9 mouse cellular contexts compared by ENCODE assay signal in the genomic region with DNA sequence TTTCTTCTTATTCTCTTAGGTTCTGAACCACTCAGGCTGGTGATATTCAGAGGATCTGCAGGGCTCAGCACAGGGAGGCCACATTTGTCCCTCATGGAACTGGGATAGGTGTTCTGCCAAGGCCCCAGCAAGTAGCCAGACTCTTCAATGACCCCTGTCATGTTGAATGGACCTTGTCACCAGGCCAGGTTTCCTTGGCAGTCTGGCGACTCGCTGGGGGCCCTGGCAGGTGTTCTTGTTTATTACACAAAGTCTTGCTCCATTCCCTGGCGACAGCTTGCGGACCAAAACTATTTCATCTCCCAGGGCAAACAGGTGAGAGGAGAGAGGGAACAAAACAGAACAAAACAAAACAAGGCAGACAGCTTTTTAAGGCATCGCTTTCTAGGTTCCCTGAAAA. TPM values are rescaled to one million over a fixed set of nuclear protein-coding genes. Genes with fewer than 3 reads are reported as not detected.
A peak's percentile ranks its signal among the peaks of the same experiment; 100 is the strongest.
DNase-seq lines count a peak whose midpoint lies in the region; ATAC-seq and TF ChIP-seq lines count a peak whose summit lies in the region.
"Had no signal": no experiment of that assay in that cellular context is flagged by ENCODE, and none has a peak within 500 bp of the region (broad histone marks: within the 10 kb centered on the region; RNA-seq: fewer than 3 reads in every experiment).

No protein-coding gene starts in this region.

- H3K9ac ChIP-seq in heart, embryonic 11.5 days (ENCODE audit: low read depth, low read length), result no peak overlapping the region

- no peaks in the 10 kb centered on the region for H3K4me1 ChIP-seq in heart, embryonic 11.5 days (ENCODE audit: control insufficient read depth, insufficient read depth, low read length)
- no peaks in the 10 kb centered on the region for H3K4me1 ChIP-seq in thymus, adult 2 months (replicated peaks; ENCODE audit: control insufficient read depth, insufficient read depth, low read length)

- H3K27me3 ChIP-seq in heart, embryonic 11.5 days (ENCODE audit: control insufficient read depth, insufficient read depth, low read length), result no peaks in the 10 kb centered on the region
- H3K27me3 ChIP-seq in thymus, adult 2 months (ENCODE audit: control insufficient read depth, insufficient read depth, low read length), result no peaks in the 10 kb centered on the region
- H3K27me3 ChIP-seq: CH12.LX had no signal

- WGBS in heart, embryonic 11.5 days (ENCODE audit: insufficient replicate concordance), result 68% methylated on average over 5 of the region's 5 CpGs
- WGBS in thymus, adult 2 months, result 93% methylated on average over 5 of the region's 5 CpGs

- ATAC-seq in heart, embryonic 11.5 days (replicated peaks; ENCODE audit: insufficient number of reproducible peaks, low FRiP score, low TSS enrichment), result no peak

- DNase-seq in heart, adult 18-20 months, result peak; percentile 87 to 89
- peak; percentile 80 for DNase-seq in adrenal gland, postnatal 10 days
- peak; percentile 70 to 74 for DNase-seq in cerebellum, postnatal 36 days
- peak; percentile 52 for DNase-seq in kidney, postnatal 14 days
- DNase-seq in lung, adult 18-20 months, result peak; percentile 72 to 82
- no peak for DNase-seq in urinary bladder, postnatal 10 days (ENCODE audit: low spot score)
- DNase-seq in thymus, adult 2 months, result no peak

- H3K4me2 ChIP-seq in heart, embryonic 11.5 days, result no peak overlapping the region

- TF ChIP-seq POLR2A in thymus, adult 2 months (IDR thresholded peaks at IDR 0.05; ENCODE audit: control insufficient read depth, extremely low read depth, insufficient read depth, low read length, poor library complexity), result no peak

- no peaks in the 10 kb centered on the region; the same call in 1 of the 2 replicates for H3K9me3 ChIP-seq in heart, embryonic 11.5 days (replicated peaks; ENCODE audit: control insufficient read depth, low read length)

- TF ChIP-seq CTCF in thymus, adult 2 months (IDR thresholded peaks at IDR 0.05; ENCODE audit: borderline replicate concordance, control insufficient read depth, extremely low read depth, insufficient read depth, low read length, poor library complexity), result no peak

- H3K36me3 ChIP-seq in heart, embryonic 11.5 days (ENCODE audit: control insufficient read depth, insufficient read depth, low read length), result no peaks in the 10 kb centered on the region
- H3K36me3 ChIP-seq in thymus, adult 2 months (ENCODE audit: control insufficient read depth, insufficient read depth, low read length), result no peaks in the 10 kb centered on the region

- H3K4me3 ChIP-seq in heart, embryonic 11.5 days (ENCODE audit: low read depth, low read length), result no peak overlapping the region
- no peak overlapping the region for H3K4me3 ChIP-seq in thymus, adult 2 months (ENCODE audit: control insufficient read depth, insufficient read depth, low read length)

- no peak overlapping the region for H3K27ac ChIP-seq in heart, embryonic 11.5 days (ENCODE audit: low read depth, low read length)
- H3K27ac ChIP-seq in thymus, adult 2 months (ENCODE audit: control insufficient read depth, insufficient read depth, low read length), result no peak overlapping the region

RNA-seq across cellular contexts. Expression of gene Zfand5, which starts 57.7 kb away (rescaled TPM):
- 100 to 1,000 TPM; 123 to 133 TPM for total RNA-seq in heart, adult 18-20 months (2021)
- 100 and 101 TPM in 2 replicates for polyA plus RNA-seq in heart, embryonic 11.5 days (2014; fragmentation: Nextera tagmentation; extraction: Ambion mirVana)
- total RNA-seq in adrenal gland, postnatal 10 days (2021), result 100 to 1,000 TPM; 146 to 210 TPM
- 13.5 and 19.1 TPM in 2 replicates for polyA plus RNA-seq in thymus, adult 2 months (2012; rRNA removed)

Comparison
In these comparisons a context has a peak if more than half of its experiments do, and no peak if none do; other contexts are left out.
1. DNase-seq: peak in heart, adult 18-20 months (2 of 2), adrenal gland, postnatal 10 days (single experiment), cerebellum, postnatal 36 days (2 of 2), kidney, postnatal 14 days (single experiment) and lung, adult 18-20 months (2 of 2); none in urinary bladder, postnatal 10 days (single experiment) and thymus, adult 2 months (single experiment).